Mouse (Mus musculus): Measurements from ENCODE around the gene R3hdm2.

Gene R3hdm2

GRCm38 (mm10) chr10:127353909-127354895 is 25.9 kb upstream of the R3hdm2 start, which contains the start of gene Inhbe:
Gene Inhbe (minus strand): TSS chr10:127354411.
- no peak for DNase-seq (ENCODE audit: low read depth, low spot score)

- no peak for DNase-seq (ENCODE audit: low read depth, low spot score)
Observed at GRCm38 (mm10) chr10:127355336-127355735, 24.8 kb upstream of the R3hdm2 start.

DNA sequence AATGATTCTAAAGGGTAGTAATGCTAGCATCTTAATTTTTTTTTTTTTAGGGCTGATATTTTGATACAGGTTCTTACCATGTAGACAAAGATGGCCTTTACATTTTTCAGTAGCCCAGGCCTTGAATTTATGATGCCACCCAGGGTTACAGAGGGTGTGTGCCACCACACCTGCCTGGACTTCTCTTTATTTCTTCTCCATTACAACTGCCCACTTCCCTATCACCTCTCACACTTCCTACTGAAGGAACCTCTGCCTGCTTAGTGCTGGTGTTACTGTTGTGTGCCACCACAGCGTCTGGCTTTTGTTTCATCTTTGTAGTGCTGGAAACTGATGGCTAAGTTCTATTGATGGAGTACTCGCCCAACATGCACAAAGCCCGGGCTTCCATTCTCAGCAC is 19.4 kb upstream of the R3hdm2 start:
- DNase-seq (ENCODE audit: low read depth, low spot score) = no peak

- peak; percentile 59 for DNase-seq (ENCODE audit: low read depth, low spot score)
Observed at GRCm38 (mm10) chr10:127367116-127367515, 13.0 kb upstream of the R3hdm2 start.

DNA sequence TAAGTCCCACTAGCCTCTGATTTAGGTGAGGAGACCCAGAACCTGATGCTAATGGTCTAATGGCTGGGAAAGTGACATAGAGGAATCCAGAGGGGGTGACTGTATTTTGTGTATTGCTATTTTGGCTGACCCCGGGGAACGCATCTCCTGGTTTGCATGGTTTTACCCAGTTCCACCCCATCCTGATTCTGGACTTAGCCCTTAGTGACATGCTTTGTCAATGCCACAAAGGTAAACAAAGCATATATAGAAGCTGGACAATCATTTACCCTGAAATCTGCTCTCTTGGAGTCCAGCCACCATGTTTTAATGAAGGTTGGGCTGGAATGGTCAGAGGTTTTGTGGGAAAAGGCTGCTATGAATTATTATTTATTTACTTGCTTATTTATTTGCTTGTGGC is 11.9 kb upstream of the R3hdm2 start:
- DNase-seq (ENCODE audit: low read depth, low spot score) = no peak

DNA sequence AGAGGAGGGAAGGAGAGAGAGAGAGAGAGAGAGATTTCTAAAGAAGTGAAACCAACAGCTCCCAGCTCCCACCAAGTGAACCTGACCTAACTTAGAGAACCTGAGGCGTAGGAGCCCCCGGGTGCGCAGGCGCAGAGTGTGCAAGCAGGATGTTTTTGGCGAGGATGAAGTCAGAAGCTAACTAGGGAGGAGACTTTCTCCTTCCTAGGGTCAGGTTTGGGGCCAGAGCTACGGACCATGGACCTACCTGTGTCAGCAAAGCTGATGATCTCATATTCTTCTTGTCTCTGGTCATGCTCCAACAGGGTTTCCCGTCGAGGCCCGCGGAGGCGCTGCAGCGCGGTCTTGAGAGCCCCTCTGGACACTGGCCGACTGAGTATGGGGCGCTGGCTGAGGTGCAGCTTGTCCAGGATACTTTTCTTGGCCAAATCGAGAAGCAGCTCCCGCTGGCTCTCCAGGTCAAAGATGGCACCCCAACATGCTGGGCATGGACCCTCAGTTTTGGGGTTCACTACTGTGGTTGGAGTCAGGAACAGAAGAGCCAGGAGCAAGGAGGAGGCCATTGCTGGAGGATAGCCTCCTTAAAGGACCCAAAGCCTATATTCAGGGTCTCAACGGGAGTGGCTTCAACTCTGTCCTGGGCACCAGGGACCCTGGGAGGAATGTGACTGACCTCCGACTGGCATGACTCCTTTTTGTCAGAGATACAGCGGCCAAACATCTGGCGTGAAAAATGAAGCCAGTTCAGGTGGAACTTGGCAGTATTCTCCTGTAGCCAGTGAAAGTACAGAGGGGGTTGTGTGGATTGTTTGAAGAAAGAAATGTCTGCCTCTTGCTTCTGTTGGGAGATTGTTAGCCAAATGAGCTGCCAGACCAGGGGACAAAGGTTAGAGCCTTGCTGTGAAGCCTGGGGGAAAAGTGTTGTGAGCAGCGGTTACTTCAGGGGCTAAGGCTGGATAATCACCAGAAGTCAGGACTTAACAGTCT is 10.0 kb upstream of the R3hdm2 start, which contains the start of gene Inhbc:
Gene Inhbc, minus strand, starts transcription at position 598 of the 987 bp plus-strand sequence.
- no peak for DNase-seq (ENCODE audit: low read depth, low spot score)

- DNase-seq (ENCODE audit: low read depth, low spot score) = no peak
Observed at GRCm38 (mm10) chr10:127371023-127371422, 9.1 kb upstream of the R3hdm2 start.

GRCm38 (mm10) chr10:127377700-127378099 is 2.4 kb upstream of the R3hdm2 start:
- no peak for DNase-seq (ENCODE audit: low read depth, low spot score)

GRCm38 (mm10) chr10:127379654-127380053 is 473 bp upstream of the R3hdm2 start:
- DNase-seq (ENCODE audit: low read depth, low spot score) = no peak

- DNase-seq (ENCODE audit: low read depth, low spot score) = peak; percentile 66
Observed at GRCm38 (mm10) chr10:127380767-127381742, 928 bp downstream of the R3hdm2 start.

- DNase-seq (ENCODE audit: low read depth, low spot score) = no peak
Observed at GRCm38 (mm10) chr10:127381743-127382134, 1.6 kb downstream of the R3hdm2 start.

DNA sequence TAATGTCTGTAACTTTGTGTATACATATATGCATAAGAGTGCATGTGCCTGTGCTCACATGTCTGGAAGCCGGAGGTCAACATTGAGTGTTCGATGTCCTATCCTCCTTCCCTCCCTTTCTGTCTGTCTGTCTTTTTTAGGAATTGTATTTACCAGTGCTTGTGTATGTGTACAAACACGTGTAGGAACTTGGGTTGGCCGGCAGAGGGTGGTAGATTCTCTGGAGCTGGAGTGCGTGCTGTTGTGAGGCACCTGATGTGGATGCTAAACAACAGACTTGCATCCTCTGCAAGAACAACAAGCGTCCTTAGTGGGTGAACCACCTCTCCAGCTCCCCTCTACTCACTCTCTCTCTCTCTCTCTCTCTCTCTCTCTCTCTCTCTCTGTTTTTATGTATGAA is 11.6 kb downstream of the R3hdm2 start:
- DNase-seq (ENCODE audit: low read depth, low spot score) = peak; percentile 82

GRCm38 (mm10) chr10:127404701-127405100 is 24.6 kb downstream of the R3hdm2 start:
- DNase-seq (ENCODE audit: low read depth, low spot score) = no peak

GRCm38 (mm10) chr10:127407391-127407790 is 27.3 kb downstream of the R3hdm2 start:
- no peak for DNase-seq (ENCODE audit: low read depth, low spot score)

DNA sequence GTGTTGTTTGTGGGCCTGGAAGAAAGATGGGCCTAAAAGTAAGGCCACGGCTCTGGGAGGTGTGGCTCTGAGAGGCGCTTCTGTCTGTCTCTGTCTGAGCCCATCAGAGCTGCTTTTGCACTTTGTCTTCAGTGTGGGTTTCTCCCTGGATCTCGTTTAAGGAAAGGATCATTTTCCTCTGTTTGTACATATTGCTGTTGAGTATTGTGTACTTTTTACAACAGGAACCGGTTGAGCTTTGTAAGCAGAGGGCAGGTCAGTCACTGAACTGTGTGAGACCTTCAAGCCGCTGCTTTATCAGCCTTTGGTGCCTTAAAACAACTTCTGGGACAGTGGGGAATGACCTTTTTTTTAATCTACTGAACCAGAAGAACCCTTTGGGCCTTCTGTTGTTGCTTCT is 32.0 kb downstream of the R3hdm2 start:
- DNase-seq (ENCODE audit: low read depth, low spot score) = no peak

- DNase-seq (ENCODE audit: low read depth, low spot score) = no peak
Observed at GRCm38 (mm10) chr10:127412776-127413175, 32.6 kb downstream of the R3hdm2 start.

DNA sequence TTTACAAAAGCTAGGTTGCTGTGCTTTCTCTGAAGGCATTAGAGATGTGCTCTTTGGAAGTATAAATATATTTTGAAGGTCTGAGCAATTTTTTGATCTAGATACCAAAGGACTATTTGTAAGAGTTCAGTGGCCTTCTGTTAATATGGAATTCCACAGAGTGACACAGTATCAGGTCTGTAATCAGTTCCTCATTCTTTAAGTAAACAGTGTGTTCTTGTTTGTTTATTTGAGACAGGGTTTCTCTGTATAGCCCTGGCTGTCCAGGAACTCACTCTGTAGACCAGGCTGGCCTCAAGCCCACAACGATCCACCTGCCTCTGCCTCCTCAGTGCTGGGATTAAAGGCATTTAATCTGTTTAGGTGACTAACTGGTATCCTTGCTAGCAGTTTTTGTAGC is 33.5 kb downstream of the R3hdm2 start:
- DNase-seq (ENCODE audit: low read depth, low spot score) = no peak

GRCm38 (mm10) chr10:127414141-127414540 is 34.0 kb downstream of the R3hdm2 start:
- no peak for DNase-seq (ENCODE audit: low read depth, low spot score)

- no peak for DNase-seq (ENCODE audit: low read depth, low spot score)
Observed at GRCm38 (mm10) chr10:127420131-127420530, 40.0 kb downstream of the R3hdm2 start.

GRCm38 (mm10) chr10:127420676-127421353 is 40.7 kb downstream of the R3hdm2 start:
- DNase-seq (ENCODE audit: low read depth, low spot score) = no peak
